Mouse (Mus musculus) adrenal gland, postnatal 4 days (tissue): ENCODE data around the gene Ssr1. TPM values are rescaled to one million over a fixed set of nuclear protein-coding genes. Genes with fewer than 3 reads are reported as not detected.

Experiments
- DNase-seq, 2 experiments: peaks; one replicate each; pipeline ENCODE4 v3.0.0; 2021 to 2022; ENCODE audit warnings: low spot score in 2 of 2, mixed read lengths in 2 of 2
- total RNA-seq, 2 experiments: library from RNA; stranded (reverse); gene quantifications; 2 replicates each; pipeline ENCODE4 v1.2.3; 2021

Gene Ssr1
- total RNA-seq, 2 experiments from 2014 or later, result 160 to 167 TPM

DNA sequence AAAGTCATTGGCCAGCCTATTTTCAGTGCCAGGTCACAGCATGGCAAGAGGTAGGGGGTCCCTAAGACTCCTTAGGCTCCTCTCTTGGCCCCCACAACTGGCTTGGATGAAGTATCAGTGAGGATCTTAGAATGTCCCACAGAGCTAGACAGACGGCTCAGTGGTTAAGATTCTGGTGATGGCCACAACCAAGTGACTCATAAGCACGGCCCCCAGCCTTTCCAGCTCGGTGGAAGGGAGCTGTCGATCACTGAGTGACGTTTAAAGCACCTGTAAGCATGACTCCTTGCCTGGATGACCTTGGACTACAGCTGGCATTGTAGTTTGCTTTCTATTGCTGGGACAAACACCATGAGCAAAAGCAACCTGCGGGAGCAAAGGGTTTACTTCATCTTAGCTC, 41.0 kb downstream of the Ssr1 start:
- no peak for DNase-seq

DNA sequence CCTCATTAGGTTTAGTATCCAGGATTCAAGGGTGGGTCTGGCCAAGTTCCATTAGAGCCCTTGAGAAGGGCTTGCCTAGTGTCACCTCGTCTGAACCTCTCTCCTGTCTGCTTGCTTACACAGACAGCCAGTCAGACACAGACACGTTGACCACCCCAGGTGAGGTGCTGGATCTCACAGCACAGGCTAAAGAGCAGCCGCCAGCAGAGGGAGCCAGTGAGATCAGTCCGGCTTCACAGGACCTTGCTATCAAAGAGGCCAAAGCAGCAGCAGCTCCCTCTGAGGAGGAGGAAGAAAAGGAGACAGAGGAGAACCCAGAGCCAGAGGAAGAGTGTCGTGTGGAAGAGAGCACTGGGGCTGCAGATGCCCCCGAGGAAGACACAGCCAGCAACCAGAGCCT, 47.3 kb downstream of the Ssr1 start:
- peak; percentile 66 to 68 for DNase-seq

DNA sequence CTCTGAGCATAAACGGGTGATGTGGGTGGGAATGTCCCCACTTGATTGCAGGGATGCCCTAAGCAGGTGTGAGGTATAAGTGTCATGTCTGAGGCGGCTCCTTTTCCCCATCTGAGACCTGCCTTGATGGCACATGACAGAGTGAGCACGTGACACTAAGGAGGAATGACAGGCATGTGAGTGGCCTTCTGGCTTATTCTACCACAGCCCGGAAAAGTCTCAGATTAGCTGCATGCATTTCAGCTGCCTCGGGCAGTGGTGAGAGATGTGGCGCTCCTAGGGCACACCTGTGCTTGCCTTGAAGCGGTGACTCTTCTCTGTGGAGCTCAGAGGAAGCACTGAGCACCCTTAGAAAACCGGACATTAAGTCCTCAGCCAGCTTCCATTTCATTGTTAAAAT, 48.6 kb downstream of the Ssr1 start:
- DNase-seq, result no peak

DNA sequence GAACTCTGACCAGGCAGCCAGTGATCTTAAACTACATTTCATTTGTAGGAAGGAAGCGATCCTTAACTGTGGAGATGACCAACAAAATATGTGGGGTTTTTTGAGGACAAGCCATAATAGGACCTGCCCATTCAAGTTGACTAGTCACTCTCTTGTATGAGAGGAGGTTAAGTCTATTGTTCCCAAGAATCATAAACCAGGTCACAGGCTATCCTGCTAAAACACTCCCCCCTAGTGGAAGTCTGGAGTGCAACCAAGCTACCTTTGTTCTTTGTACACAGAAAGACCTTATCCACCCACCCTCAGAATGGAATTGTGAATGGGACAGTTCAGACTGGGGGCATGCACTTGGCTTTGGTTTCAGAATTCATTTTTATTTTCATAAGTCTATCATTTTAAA, 49.7 kb downstream of the Ssr1 start:
- no peak for DNase-seq

DNA sequence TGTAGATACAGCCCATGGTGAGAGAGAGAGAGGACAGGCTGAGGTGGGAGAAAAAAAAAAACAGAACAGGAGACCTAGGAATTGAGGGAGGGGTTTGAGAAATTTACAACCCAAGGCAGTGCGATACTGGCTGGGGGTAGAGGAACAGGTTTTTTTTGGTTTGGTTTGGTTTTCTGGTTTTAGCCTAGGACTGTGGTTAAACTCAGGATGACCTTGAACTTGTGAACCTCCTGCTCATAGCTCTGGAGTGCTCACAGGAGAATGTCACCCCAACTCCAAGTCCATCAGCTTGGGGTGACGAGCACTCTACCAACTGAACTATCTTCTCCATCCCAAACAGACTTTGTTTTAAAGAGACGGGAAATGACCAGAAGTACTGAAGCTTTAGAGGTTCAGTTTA, 50.6 kb downstream of the Ssr1 start:
- DNase-seq, result no peak

DNA sequence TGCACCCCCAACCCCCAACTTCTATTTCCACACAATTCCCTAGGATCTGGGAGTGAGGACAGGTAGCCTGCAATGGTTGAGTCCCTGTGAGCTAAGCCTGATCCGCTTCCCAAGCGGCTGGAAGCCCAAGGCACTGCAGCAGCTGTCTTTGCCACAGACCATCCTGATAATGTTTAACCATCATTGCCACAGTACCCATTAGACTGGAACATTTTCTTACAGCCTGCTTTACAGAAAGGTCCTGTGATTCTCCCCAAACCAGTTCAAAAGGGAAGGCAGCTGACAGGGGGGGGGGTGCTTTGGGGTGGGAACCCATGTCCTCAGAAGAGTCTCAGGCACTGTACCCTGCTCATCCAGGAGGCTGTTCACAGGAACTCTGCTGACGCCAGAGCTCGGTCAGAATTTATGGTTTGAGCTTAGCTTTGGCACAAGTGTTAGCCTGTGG, 51.1 kb downstream of the Ssr1 start:
- DNase-seq, result no peak

DNA sequence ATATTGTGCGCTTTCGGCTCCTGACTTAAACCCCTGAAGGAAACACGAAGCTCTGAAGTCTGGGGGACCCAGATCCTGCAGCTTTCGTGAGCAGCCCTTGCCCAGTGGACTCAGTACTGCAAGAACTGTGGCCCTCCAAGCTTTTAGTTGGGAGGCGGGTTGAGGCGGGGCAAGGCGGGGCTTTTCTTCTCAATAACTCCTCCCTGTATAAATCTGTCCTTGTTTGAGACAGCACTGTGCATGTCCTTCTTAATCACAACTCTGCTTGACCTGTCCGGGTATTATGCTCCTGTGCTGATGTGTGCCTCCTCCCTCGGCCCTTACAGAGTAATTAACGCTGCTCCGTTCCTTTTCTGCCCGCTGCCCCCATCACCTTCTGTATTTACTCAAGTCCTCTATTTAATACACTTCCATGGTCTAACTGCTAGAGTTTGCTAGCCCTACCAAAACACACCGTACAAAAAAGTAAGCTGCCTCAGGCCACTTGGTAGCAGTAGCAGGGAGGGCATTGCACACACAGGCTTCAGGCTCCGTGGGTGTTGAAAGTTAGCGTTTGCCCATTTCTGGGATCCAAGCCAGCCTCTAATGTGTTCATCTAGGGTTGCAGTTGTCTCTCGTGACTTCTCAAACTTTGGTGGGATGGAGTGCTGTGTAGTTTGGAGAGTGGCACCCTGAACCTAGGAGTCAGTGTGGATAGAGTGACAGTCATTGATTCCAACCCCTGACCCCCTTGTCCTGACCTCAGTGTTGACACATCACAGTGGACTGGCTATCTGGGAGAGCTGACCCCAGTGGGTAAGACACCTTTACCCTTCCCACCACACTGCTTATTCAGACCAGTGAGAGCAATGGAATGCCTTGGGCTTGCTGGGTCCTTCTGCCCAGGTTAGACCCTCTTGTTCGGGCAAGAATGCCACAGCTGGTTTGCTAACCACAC, 51.8 kb downstream of the Ssr1 start:
- no peak for DNase-seq

DNA sequence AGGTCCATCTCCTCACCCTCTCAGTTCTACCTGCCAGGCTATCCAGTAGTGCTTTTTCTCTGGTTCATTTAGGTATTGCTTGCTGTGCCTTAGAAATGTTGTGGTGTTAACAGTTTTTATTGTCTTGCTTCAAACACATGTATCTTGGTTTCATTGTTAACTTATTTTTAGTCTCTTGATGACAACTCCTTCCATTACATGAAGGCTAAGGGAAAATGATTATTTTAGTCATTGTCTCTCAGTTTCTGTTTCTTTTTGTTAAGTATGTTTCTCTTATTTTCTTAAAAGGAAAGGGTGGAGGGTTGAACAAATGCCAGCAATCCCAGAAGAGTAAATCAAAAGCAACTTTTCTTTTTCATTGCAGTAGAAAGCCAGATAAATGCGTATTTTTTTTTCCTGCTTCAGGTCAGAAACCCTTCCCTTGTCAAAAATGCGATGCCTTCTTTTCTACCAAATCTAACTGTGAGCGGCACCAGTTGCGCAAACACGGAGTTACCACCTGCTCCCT, 52.8 kb downstream of the Ssr1 start:
- no peak for DNase-seq

DNA sequence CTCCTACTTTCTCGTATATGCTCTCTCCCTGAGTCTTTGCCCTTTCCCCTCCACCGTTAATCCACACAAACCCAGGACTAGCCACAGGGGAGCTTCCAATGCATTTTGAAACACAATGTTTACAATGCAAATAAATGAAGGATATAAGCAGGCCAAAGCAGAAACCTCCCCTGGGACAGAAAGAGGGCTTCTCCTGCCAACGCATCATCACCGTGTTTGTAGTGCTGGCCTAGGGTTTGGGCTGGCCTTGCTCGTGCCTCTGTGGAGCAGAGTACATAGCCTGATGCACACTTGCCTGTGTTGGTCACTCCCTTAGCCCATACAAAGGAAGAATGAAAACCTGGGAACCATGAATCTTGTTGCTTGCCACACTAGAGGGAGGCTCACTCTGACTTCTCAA, 53.4 kb downstream of the Ssr1 start:
- no peak for DNase-seq

DNA sequence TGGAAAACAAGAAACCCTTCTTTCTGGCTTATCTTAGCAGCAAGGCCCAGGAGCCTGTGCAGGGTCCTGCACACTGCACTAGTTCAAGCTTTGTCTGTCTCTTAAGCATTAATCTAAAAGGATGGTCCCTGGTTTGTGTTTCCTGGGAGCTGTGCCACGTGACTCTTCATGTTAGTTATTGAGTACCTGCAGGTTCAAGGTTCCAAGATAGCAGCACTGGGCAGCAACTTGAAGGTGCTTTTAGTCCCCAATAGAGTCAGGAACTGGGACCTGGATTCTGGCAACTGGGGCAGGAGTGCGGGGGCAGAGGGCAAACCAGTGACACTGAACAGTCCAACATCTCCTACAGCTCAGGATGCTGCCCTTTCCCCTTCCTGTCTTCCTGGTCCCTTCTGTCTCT, 53.9 kb downstream of the Ssr1 start:
- no peak for DNase-seq

DNA sequence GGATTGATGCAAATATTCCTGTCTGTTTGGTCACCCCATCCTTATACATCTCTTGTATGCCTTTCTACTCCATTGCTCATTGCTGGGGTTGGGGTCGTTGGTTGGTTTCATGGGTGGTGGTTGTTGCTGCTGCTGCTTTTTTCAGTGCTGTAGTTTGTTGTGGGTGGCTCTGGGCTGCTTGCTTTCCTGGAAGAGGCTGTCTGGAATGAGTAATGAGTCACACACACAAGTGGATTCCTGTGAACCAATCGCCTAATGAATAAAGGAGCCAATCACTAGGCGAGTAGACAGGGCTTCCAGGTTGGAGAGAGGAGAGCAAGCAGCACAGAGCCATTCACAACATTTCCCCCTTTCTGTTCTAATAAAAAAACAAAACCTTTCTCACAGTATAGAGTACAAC, 57.7 kb downstream of the Ssr1 start:
- no peak for DNase-seq

DNA sequence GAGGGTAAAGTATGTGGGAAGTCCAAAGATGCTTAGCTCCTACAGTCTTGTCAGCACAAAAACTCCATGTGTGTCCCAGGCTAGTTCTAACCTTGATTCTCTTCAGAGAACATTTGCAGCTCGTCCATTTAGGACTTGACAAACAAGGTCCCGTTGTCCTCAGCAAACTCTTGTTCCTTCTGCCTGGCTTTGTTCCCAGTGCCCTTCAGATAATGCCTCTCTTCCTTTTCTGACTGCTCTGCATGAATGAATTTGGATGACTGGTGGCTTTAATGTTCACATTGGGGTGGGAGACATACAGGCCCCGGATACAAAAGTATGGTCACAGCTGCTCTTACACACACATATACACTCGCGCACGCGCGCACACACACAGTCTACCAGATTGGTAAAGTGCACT, 59.1 kb downstream of the Ssr1 start:
- no peak for DNase-seq

DNA sequence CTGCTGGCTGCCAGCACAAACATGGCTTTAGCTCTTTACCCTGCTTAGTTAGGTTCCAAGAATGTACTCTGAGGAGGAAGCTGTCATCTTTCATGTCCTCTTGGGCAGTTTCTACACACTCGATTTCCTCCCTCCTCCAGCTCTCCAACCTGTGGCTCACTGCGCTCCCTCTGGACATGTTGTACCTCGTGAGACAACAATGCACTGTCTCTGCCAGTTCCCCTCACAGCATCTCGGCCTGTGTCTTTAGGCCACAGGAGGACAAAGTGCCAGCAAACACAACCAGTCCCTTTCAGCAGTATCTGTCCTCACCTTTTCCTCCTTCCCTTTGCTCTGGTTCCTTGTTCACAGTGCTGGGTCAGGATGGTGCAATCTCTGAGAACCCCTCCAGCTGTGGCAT, 59.9 kb downstream of the Ssr1 start:
- DNase-seq, result no peak

DNA sequence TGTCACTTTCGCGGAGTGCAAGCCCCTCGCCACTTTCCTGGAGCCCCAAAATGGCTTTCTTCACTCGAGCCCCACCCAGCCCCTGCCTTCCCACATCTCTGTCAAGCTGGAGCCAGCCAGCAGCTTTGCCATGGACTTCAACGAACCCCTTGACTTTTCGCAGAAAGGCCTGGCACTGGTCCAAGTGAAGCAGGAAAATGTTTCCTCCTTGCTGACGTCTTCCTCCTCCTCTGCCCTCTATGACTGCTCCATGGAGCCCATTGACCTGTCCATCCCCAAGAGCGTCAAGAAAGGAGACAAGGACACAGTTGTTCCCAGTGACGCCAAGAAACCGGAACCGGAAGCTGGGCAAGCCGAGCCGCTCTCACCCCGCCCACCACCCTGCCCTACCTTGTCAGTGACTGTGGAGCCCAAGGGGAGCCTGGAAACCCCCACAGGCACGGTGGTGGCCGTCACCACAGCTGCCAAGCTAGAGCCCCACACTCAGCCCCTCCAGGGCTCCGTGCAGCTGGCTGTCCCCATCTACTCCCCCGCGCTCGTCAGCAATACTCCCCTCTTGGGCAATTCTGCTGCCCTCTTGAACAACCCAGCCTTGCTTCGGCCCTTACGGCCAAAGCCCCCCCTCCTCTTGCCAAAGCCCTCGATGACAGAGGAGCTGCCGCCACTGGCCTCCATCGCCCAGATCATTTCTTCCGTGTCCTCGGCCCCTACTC, 62.7 kb downstream of the Ssr1 start:
- no peak for DNase-seq

DNA sequence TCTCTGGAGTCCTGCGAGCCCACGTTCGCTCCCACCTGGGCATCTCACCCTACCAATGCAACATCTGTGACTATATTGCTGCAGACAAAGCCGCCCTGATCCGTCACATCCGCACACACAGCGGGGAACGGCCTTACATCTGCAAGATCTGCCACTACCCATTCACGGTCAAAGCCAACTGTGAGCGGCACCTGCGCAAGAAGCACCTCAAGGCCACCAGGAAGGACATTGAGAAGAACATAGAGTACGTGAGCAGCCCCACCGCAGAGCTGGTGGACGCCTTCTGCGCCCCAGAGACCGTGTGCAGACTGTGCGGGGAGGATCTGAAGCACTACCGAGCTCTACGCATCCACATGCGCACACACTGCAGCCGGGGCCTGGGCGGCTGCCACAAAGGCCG, 63.4 kb downstream of the Ssr1 start:
- DNase-seq, result no peak

DNA sequence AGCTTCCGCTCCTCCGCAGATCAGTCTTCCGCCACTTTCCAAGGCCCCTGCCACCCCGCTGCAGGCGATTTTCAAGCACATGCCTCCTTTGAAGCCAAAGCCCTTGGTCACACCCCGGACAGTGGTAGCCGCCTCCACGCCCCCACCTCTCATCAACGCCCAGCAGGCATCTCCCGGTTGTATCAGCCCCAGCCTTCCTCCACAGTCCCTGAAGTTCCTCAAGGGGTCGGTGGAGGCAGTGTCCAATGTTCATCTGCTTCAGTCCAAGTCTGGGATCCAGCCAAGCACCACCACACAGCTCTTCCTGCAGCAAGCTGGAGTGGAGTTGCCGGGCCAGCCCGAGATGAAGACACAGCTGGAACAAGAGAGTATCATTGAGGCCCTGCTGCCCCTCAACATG, 63.9 kb downstream of the Ssr1 start:
- no peak for DNase-seq

DNA sequence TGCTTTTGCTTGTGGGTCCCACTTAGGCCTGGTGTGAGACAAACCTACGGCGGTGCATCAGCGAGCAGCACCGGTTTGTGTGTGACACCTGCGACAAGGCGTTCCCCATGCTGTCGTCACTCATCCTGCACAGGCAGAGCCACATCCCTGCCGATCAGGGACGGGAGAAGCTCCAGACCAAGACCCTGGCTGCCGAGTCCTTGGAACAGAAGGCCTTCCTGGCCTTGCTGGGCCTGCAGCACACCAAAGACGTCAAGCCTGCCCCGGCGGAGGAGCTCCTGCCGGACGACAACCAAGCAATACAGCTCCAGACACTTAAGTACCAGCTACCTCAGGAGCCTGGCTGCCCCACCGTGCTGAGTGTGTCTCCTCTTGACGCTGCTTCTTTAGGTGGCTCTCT, 64.5 kb downstream of the Ssr1 start:
- no peak for DNase-seq

DNA sequence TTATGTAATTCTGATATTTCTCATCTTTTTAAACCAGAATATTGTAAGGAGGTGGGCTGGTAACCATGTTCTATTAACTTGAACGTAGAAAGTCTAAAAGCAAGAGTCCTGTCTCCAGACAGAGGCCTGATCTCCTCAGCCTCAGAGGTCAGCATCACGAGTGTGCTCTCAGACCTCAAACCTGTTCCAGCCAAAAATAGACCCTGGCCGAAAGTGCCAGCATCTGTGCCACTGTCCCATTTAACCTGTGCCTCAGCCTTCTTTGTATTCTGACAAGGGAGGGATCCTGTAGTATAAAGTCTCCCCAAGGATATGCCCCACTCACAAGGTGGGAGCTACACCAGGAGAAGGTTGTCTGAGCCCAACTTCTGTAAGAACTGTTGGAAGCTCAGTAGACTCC, 67.6 kb downstream of the Ssr1 start:
- DNase-seq, result no peak

DNA sequence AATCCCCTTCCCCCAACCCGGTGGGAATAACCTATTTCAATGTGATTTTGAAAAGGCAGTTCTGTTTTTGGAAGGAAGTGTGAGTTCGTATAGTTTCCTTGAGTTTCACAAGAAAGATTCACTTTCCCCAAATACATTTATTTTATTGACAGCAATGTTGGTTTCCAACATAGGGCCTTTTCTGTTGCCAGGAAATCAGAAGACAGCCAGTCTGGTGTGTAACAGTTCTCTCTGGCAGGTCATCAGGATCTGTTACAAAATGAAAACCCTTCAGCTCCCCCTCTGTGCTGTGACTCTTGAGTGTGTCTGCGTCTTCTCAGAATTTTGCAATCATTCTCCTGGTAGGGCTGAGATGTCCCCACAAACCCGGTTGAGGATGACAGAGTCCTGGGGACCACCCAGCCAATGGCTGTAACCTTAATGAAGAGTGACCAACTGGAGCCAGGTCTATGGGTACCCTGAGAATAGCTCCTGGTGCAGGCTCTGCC, 69.5 kb downstream of the Ssr1 start:
- DNase-seq, result no peak

DNA sequence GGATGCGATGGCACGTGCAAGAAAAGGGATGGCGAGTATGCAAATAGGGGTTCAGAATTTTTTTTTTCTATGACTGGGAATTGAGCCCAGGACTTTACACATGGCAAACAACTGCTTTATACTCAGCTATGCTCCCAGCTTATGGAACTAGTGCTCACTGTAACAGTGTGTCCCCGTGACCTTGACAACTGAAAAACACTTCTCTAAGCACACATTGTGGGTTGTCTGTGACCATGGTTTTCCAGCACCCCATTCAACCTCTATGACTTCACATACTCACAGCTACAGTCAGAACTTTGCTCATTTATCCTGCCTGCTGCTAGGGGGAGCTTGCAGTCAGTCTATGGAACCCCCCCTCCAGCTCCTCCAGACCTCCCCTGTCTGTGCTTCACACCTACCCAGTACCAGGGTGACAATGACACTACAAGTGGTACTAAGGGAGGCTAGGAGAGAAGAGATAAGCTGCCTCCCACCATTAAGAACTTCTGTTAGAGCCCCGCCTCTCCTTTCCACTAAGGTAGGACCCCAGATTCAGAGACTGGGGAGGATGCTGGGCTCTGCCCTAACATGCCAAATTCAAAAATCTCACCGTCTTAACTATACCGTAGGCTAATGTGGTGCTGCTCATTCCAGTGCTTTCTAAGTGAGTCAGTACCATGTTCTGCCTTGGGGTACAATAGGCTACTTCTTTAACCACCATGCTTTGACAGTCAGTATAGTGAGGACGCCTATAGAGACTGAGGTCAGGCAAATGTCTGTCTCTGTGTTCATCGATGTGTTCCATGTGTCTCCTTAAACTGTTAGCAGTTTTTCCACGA, 70.2 kb downstream of the Ssr1 start:
- DNase-seq, result no peak

DNA sequence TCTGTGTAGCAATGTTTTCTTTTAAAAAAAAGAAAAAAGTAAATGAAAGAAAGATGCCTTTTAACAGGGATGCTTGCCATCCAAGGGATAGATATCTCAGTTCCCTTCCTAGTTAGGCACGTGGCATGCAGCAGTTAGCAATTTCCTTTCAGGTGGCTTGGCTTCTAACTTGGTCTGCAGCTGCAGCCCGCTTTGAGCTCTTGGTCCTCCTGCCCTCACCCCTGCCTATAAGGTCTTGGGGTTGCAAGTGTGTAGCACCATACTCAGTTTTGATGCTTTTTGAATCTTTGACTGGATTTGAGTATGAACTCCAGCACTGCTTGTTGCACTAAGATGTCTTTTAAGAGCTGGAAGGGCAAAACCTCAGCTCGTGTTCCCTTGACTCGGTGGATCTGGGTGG, 70.9 kb downstream of the Ssr1 start:
- DNase-seq, result no peak
